Mouse (Mus musculus): ENCODE results near the gene Fem1a.

Fem1a gene

DNA sequence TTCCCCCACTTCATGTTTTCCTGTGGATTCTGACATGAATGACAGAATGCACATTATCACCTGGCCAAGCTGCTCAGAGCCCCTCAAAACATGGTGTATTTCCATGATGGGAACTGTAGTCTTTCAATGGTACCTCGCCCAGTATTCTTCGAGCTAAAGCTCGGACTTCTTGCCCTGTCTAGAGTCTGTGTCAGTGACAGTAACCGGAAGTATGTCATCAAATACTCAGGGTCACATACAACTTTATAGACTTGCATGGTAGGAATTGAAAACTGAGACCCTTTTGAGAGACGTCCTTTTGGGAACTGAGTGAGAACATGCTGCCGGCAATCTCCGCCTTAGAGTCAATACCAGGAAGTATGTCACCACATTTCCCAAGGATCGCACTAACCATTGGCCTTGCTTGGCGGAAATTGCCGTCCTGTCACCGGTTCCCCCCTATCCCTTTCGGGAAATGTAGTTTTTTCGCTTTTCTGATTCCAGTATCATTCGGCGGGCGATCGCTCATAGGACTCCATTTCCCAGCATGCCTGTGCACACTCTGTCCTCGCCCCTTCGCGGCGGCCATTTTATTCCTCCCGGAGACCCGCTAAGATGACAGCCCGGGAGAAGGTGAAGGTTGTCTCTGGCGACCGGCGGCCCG lies at the start of gene Fem1a:
Gene Fem1a (plus strand): TSS at position 572 of the 643 bp plus-strand sequence.
- peak; percentile 96 to 98 for DNase-seq (ENCODE audit: low spot score in 2 of 2)

GRCm38 (mm10) chr17:56206986-56207674 lies 49.5 kb upstream of the Fem1a start:
- no peak for DNase-seq (ENCODE audit: low spot score in 2 of 2)

DNA sequence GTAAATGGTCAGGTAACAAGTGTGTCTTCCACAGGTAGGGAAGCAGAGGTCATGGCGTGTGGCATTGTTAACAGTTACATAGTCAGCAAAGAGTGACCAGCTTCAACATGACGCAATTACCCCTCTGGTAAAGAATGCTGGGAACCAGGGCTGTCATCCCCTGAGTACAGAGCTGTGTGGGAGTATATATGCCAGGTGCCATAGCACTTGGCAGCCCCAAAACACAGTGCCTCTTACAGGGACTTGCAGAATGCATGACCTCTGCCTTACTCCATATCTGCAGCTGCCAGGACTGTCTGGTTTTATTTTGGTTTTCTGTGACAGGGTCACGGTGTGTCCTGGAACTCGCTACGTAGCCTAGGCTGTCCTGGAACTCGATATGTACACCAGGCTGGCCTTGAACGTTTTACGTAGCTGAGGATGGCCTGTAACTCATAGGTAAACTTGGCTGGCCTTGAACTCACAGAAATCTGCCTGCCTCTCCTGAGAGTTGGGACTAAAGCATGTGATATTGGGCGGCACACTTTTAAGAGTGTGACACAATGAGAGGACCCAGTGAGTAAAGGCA lies 48.6 kb upstream of the Fem1a start:
- DNase-seq (ENCODE audit: low spot score in 2 of 2), result no peak

GRCm38 (mm10) chr17:56208821-56209220 lies 47.8 kb upstream of the Fem1a start:
- no peak for DNase-seq (ENCODE audit: low spot score in 2 of 2)

GRCm38 (mm10) chr17:56211090-56211489 lies 45.5 kb upstream of the Fem1a start:
- DNase-seq (ENCODE audit: low spot score in 2 of 2), result no peak

DNA sequence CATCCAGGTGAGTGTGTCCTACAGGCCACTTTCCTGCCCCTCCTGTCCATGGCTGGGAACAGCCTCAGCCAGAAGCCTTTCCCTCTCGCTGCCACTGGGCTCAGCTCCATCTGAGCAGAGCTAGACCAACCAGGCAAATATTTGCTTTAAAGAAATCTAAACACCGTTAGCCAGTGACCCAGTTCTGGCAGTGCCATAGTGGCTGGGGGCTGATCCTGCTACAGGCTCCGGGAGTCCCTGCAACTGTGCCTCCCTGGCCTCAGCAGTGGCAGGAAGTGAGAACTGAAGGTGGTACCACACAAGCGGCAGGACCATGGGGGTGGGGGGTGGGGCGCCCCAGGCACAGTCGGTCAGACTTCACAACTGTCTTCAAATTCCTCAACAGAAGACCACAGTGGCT lies 43.9 kb upstream of the Fem1a start:
- no peak for DNase-seq (ENCODE audit: low spot score in 2 of 2)

DNA sequence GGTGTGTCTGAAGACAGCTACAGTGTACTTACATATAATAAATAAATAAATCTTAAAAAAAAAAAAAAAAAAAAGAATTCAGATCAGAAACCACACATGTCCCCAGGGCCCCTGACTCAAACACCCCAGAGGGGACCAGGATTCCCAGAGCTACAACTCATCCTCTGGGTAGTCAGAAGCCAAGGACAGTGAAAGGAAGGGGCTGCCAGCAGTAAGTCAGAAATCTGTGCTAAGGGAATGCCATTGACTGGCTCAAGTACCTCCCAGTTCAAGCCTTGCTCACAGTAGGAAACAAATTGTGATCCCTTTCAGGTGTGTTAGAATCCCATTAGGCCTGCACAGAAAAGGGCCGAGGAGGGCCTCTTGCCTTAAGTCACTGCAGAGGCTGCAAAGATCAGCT lies 42.4 kb upstream of the Fem1a start:
- no peak for DNase-seq (ENCODE audit: low spot score in 2 of 2)

DNA sequence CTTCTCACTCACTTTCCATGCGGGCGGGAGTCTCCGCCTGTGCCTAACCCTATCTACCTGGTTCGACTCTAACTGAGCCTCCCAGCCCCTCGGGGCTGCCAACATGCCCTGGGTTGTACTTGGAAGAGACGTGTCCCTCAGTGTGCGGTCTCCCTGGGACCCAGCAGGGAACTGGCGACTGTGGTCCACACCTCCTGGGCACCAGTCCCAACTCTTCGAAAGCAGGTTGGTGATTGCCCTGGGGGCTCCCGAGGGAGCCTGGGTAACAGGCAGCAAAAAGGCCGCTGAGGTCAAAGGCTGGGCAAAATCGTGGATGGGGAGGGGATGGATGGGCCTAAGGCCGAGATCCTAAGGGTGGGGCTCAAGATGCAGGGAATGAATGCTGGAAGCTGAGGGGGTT lies 38.9 kb upstream of the Fem1a start:
- DNase-seq (ENCODE audit: low spot score in 2 of 2), result no peak

DNA sequence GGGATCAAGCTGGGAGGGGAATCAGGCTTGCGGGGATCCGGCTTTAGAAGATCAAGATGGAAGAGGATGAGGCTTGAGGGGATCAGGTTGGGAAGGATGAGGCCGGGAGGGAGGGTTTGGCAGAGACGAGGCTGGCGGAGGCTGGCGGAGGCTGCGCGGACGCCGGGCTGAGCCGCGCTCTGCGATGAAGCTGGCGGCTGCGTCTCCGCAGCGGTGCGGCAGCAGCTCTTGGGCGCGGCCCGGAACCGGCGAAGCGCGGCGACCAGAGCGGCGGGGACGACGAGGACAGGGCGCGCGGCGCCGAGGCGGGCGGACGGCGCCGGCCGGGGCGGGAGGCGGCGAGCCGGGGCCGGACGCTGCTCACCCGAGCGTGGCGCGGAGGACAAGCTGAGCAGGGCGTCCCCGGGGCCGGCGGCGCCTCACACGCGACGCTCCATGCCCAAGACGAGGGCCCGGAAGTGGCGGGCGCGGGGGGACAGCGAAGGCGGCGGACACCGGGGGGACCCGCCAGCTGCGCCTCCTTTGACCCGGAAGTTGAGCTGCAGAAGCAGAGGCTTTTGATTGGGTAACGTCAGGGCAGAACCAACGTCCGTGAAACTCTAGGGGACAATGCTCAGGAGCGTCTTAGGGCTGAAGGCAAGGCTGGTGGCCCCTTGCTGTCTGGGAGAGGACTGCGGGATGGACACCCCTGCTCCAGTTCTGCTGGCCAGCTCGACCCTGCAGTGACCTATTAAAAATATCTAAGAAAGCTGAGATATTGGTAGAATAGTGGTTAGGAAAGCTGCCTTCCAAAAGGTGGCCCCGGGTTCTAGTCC lies 38.0 kb upstream of the Fem1a start, which contains the start of gene Dpp9:
Gene Dpp9 (minus strand): TSS at position 529 of the 815 bp plus-strand sequence.
- DNase-seq (ENCODE audit: low spot score in 2 of 2), result peak; percentile 90 to 93

DNA sequence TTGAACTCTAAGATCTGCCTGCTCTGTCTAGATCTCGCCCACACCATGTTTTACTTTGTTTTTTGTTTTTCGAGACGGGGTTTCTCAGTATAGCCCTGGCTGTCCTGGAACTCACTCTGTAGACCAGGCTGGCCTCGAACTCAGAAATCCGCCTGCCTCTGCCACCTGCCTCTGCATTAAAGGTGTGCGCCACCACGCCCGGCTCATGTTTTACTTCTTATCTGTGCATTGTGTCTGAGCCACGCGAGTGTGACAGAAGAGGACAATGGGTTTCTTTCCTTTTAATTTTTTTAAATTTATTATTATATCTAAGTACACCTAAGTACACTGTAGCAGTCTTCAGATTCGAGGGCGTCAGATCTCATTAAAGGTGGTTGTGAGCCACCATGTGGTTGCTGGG lies 37.4 kb upstream of the Fem1a start:
- DNase-seq (ENCODE audit: low spot score in 2 of 2), result no peak

GRCm38 (mm10) chr17:56219805-56220204 lies 36.8 kb upstream of the Fem1a start:
- DNase-seq (ENCODE audit: low spot score in 2 of 2), result no peak

DNA sequence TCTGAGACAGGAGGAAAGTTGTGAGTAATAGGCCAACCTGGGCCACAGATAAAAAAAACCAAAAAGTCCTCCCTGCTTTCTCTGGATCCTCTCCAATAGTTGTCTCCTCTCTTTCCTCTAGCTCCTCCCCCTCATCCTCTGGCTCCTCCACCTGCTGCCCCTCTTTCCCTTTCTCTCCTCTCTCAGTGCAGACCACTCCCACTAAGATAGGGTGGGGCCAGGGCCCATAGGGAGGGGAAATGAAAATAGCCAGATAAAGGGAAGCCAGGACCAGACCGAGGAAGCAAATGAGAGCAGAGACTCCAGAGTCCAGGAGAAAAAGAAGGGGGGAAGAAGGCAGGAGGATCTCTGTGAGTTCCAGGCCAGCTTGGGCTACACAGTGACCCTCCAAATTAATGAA lies 31.7 kb upstream of the Fem1a start:
- no peak for DNase-seq (ENCODE audit: low spot score in 2 of 2)

DNA sequence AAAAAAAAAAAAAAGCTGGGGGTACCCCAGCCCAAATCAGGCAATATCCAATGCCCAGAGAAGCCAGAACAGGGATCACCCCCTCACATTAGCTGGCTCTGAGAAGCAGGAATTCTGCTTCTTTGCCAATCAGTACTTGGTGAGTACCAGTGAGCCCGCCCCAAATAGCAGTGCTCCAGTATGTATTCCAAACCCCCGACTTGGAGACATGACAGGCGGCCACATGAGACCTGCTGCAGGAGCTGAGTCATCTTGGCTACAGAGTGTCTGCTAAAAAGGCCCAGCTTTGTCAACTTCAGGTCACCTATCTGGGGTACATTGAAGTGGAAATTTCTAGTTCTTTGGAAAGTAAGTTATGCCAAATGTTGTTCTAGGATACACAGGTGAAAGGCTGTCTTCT lies 30.0 kb upstream of the Fem1a start:
- DNase-seq (ENCODE audit: low spot score in 2 of 2), result no peak

- peak; percentile 75 to 90 for DNase-seq (ENCODE audit: low spot score in 2 of 2)
These were observed 26.7 kb upstream of the Fem1a start for GRCm38 (mm10) chr17:56229943-56230342.

DNA sequence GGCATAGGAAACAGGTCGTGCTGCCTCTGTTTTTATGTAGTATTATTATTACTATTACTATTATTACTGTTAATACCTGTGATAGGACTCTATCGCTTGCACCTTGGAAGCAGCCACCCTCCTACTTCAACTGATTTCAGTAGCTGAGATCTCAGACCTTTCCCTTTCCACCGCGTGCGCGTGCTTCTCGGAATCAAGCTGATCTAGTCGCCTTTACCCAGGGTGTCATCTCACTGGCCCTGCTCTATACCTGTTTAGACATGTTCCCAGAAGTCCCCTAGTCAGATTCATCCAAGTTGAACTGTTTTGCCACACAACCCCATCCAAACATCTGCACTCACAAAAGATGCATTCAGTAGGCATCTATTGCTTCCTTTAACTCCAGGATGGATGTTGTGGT lies 23.2 kb upstream of the Fem1a start:
- no peak for DNase-seq (ENCODE audit: low spot score in 2 of 2)

DNA sequence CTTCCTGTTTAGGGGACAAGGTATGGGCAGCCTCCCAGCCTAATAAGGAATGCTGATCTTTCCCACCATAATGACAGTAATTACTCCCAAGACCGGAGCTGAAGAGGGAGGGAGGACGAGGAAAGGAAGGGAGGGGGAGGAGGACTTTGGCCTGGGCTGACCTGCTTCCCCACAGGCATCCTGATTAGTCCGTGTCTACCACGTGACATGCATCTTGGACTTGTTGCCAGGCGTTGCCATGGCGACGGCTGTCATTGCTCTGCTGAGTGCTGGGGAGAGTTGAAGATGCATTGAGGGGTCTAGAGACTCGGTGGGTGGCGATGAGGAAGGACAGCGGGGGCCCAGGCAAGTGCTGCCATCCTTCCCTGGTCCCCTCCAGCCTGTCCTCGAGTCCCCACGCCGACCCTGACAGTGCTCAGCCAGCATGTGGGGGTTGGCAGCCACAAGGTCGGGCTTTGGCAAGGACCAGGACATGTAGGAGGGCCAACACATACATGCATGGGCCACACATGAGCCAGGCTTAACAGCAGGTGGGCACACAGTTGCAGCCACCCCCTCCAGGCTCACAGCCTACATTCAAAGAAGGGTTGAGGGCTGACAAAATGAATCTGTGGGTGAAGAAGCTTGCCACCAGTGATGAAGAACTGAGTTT lies 22.7 kb upstream of the Fem1a start:
- DNase-seq (ENCODE audit: low spot score in 2 of 2), result peak; percentile 85 to 88

GRCm38 (mm10) chr17:56241541-56242401 lies 14.8 kb upstream of the Fem1a start:
- peak; percentile 73 to 79 for DNase-seq (ENCODE audit: low spot score in 2 of 2)

DNA sequence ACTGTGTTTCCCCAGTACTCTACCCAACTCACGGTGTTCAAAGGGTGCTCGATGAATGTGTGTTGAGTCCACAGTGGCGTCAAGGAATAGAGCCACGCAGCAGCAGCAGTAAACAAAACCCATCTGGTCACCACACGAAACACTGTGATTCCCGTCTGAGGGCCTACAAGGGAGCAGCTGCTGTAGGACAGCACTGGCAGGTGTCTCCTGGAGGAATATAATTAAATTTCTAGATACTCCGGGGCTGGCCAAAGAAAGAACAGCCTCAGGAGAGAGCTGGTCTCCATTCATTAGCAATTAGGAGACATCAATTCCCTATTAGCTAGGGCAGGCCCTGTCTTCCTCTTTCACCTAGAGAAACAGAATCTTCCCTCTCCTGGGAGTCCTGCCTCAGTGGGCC lies 11.0 kb upstream of the Fem1a start:
- DNase-seq (ENCODE audit: low spot score in 2 of 2), result no peak

- DNase-seq (ENCODE audit: low spot score in 2 of 2), result peak; percentile 68 to 81
These were observed 5.3 kb upstream of the Fem1a start for GRCm38 (mm10) chr17:56251136-56251829.

DNA sequence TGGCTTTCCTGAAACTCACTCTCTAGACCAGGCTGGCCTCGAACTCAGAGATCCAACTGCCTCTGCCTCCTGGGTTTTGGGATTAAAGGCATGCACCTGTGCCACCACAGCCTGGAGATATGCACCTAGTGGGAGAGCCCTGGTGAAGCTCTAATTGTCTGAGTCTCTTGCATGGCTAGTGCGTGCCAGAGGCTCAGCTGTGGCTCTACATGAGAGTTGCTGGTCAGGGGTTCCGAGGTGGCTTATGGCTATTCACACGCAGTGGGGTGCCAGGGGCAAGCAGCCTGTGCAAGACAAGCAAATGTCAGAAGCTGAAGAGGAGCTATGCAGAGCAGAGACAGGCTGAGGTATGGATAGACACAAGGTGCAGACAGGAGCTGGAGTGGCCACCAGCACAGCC lies 1.9 kb upstream of the Fem1a start:
- DNase-seq (ENCODE audit: low spot score in 2 of 2), result no peak

All from frontal cortex, postnatal 36 days (tissue).